Mouse (Mus musculus) neural tube, embryonic 13.5 days (tissue): ENCODE results near the gene Tln2. TPM values are rescaled to one million over a fixed set of nuclear protein-coding genes. Genes with fewer than 3 reads are reported as not detected.

Experiments
- ATAC-seq: fragments of 200-750 bp; cut with Nextera tagmentation; 2 replicates; pipeline ENCODE4 v1.8.0; 2017; ENCODE audit warnings: low read depth, mild to moderate bottlenecking, moderate TSS enrichment, moderate library complexity
- H3K27ac ChIP-seq: fragments of 300-500 bp; sonication (generic); replicated peaks from 2 replicates; pipeline ENCODE4 v1.5.1; 2015; ENCODE audit warnings: moderate library complexity, mild to moderate bottlenecking, inconsistent platforms
- H3K27me3 ChIP-seq: fragments of 300-500 bp; sonication (generic); 2 replicates; pipeline ENCODE4 v1.6.1; 2015; ENCODE audit warnings: mild to moderate bottlenecking, inconsistent platforms
- H3K36me3 ChIP-seq: fragments of 300-500 bp; sonication (generic); 2 replicates; pipeline ENCODE4 v1.6.1; 2015; ENCODE audit warnings: mild to moderate bottlenecking, inconsistent platforms
- H3K4me1 ChIP-seq: fragments of 300-500 bp; sonication (generic); replicated peaks from 2 replicates; pipeline ENCODE4 v1.6.1; 2015; ENCODE audit warnings: inconsistent platforms
- H3K4me2 ChIP-seq: fragments of 300-500 bp; sonication (generic); 2 replicates; pipeline ENCODE4 v1.6.1; 2015; ENCODE audit warnings: inconsistent platforms, mild to moderate bottlenecking, moderate library complexity
- H3K4me3 ChIP-seq: fragments of 300-500 bp; sonication (generic); 2 replicates; pipeline ENCODE4 v1.5.1; 2015; ENCODE audit warnings: mild to moderate bottlenecking, inconsistent platforms
- H3K9ac ChIP-seq: fragments of 300-500 bp; sonication (generic); 2 replicates; pipeline ENCODE4 v1.6.1; 2015; ENCODE audit warnings: moderate library complexity, mild to moderate bottlenecking, inconsistent platforms
- H3K9me3 ChIP-seq: fragments of 300-500 bp; sonication (generic); 2 replicates; pipeline ENCODE4 v1.6.1; 2016; ENCODE audit warnings: inconsistent platforms
- WGBS: fragments of 180-500 bp; shearing (Covaris S2); methylation state at CpG from one replicate; pipeline ENCODE4 v1.1.7; 2015; 5-methylcytosine and 5-hydroxymethylcytosine counted together
- polyA plus RNA-seq: library from polyadenylated mRNA; unstranded; fragments of >200 nt; fragmentation: Nextera tagmentation; extraction: Ambion mirVana; gene quantifications from 2 replicates; pipeline ENCODE4 v1.2.1, GENCODE M21; 2015

The Tln2 gene
- polyA plus RNA-seq, 1 experiment from 2014 or later = 34.7 TPM

DNA sequence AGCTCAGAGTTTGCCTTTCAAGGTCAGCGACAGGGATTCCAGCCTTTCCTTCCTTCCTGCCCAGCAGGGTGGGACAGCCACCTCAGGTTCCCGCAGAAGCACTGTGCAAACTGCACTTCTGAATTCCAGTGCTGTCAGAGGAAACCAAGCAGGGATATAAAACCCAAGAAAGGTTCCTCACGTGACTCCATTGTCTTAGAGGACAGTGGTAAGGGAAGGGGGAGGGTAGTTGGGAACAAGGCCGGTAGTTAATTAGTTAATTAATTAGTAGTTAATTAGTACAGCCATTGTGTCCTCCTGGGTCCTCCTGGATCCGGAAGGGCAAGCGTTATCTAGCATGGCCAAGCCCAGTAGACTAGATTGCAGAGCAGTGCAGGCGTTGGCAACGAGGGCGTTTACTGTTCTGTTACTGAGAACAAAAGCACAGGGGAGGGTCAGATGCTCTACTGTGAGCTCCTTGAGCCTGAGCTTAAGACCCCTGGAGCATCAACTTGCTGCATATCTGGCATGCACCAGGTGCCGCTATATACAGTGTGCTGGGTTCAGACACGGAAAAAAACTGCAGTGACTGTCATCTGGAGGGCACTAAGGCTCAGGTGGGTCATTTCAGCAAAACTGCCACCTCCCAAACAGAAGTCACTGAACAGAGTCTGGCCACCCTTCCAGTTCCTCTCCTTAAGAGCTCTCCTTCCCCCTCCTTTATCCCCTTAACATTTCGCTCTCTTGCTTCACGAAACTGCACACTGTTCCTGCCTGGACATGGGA, 298.5 kb downstream of the Tln2 start:
- H3K27ac ChIP-seq = peak overlapping the region; percentile 65; the same call in 1 of the 2 replicates
- WGBS = 24% methylated on average over 13 of the region's 13 CpGs
- ATAC-seq = peak; percentile 33; the same call in 1 of the 2 replicates
- no peak overlapping the region for H3K9ac ChIP-seq
- H3K27me3 ChIP-seq = no peaks in the 10 kb centered on the region
- H3K4me1 ChIP-seq = peaks cover 25% of the 10 kb centered on the region
- no peaks in the 10 kb centered on the region for H3K9me3 ChIP-seq
- H3K36me3 ChIP-seq = peaks cover 28% of the 10 kb centered on the region
- no peak overlapping the region for H3K4me3 ChIP-seq
- no peak overlapping the region for H3K4me2 ChIP-seq

DNA sequence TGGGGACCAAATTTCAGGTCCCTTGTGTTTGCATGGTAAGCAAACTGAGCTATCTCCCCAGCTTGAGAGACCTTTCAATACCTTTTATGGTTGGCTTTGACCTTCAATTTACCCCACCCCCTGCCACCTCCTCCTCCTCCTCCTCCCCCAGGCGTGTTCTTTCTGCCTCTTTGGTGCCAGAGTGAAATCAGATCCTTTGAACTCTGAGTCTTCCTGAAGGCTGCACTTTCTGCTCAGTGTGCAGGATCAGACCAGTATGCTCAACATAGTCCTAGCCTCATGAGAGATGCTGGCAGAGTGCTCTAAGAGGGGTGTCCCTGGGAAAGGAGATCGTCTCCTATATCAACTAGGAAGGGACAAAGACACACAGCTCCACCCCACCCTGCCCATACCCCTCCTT, 309.4 kb downstream of the Tln2 start:
- Histone ChIP-seq H3K27me3 (no peaks in the 10 kb centered on the region), H3K4me2 (no peak overlapping the region), H3K9ac (no peak overlapping the region), H3K4me3 (no peak overlapping the region), H3K36me3 (peaks cover 16% of the 10 kb centered on the region), H3K27ac (no peak overlapping the region), H3K4me1 (no peaks in the 10 kb centered on the region), H3K9me3 (no peaks in the 10 kb centered on the region; the same call in 1 of the 2 replicates)
- no peak for ATAC-seq
- 77% methylated on average over 2 of the region's 2 CpGs for WGBS

DNA sequence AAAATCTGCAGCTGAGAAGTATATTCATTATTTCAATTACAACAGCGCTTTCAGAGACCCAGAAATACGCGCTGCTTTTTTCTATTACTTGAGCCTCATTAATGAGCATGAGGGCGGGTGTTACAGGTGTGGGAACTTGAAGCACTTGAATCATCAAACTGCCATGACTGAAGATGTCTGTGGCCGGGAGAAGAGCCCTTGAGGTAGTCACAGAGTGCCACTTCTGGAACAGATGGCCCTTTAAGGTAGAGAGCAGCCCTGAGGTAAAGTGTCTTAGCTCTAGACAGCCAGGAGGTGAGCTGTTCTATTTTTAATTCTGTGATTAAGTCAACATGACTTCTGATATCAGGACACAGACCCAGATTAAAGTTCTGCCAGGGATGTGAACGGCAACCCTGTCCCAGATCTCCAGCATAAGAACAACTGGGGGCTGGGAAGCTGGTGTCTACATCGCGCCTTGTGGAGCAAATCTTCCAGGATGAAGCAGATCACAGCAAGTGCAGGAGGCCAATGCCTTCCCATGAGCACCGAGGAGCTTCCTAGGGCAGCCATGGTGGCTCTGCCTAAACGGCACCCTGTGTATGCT, 312.0 kb downstream of the Tln2 start:
- 92% methylated on average over 10 of the region's 10 CpGs for WGBS
- no peak for ATAC-seq
- no peaks in the 10 kb centered on the region for H3K27me3 ChIP-seq
- H3K4me1 ChIP-seq = no peaks in the 10 kb centered on the region
- no peak overlapping the region for H3K4me2 ChIP-seq
- H3K36me3 ChIP-seq = 0 out of 2 replicates have a peak, but pooled peaks cover 4% of the 10 kb centered on the region
- no peak overlapping the region for H3K4me3 ChIP-seq
- H3K9me3 ChIP-seq = no peaks in the 10 kb centered on the region; the same call in 1 of the 2 replicates
- H3K27ac ChIP-seq = no peak overlapping the region
- no peak overlapping the region for H3K9ac ChIP-seq

DNA sequence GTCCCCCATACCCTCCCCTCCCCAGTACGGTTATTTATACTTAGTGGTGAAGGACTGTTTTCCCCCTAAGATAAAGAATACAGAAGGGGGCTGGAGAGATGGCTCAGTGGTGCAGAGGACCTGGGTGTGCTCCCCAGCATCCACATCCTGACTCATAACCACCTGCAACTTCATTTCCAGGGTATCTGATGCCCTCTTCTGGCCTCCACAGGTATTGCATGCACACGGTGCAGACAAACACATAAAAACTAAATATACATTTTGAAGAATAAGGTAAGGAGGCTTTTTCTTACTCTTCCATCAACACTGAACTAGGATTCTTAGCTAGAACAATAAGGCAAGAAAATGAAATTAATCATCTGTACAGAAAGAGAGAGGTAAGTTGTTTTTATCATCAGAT, 314.2 kb downstream of the Tln2 start:
- no peak for ATAC-seq
- 100% methylated on average over 2 of the region's 2 CpGs for WGBS
- Histone ChIP-seq H3K27me3 (no peaks in the 10 kb centered on the region), H3K9me3 (no peaks in the 10 kb centered on the region; the same call in 1 of the 2 replicates), H3K4me3 (no peak overlapping the region), H3K9ac (no peak overlapping the region), H3K27ac (no peak overlapping the region), H3K4me1 (no peaks in the 10 kb centered on the region), H3K4me2 (no peak overlapping the region), H3K36me3 (peaks cover 24% of the 10 kb centered on the region)

DNA sequence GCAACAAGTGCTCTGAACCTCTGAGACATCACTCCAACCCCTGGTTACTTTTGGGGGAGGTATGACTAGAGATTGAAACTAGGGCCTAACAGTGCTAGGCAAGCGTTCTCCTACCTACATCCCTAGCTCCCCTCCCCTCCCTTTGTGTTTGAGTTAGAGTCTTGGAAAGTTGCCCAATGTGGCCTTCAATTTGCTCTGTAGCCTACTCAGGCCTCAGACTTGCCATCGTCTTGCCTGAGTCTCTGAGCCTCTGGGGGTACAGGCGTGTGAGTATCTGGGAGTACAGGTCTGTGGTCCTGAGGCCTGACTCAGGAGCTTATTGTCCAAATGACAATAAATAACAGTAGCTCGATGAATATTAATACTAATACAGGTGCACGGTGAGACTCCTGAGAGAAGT, 317.8 kb downstream of the Tln2 start:
- H3K4me2 ChIP-seq = no peak overlapping the region
- peaks cover 34% of the 10 kb centered on the region for H3K36me3 ChIP-seq
- no peak overlapping the region for H3K27ac ChIP-seq
- no peaks in the 10 kb centered on the region for H3K27me3 ChIP-seq
- ATAC-seq = no peak
- no peak overlapping the region for H3K9ac ChIP-seq
- H3K4me1 ChIP-seq = no peaks in the 10 kb centered on the region
- H3K9me3 ChIP-seq = no peaks in the 10 kb centered on the region; the same call in 1 of the 2 replicates
- WGBS = 86% methylated on average over 5 of the region's 5 CpGs
- no peak overlapping the region for H3K4me3 ChIP-seq

DNA sequence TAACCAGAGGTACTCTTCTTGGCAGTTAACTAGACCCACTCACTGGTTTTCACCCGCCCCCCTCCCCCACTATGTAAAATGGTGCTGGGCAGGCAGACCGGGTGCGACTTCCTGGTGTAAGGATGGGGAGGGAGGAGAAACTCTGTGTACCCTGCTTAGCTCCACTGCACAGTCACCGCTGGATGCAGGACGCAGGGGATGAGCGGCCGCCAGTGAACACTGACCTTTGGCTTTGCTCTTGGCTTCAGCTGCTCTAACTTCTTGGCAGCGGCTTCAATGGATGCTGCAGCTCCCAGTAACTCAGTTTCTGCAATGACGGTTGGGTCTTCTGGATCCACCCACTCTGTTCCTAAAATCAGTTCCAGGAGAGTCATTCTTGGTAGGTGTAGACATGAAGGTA, 319.0 kb downstream of the Tln2 start:
- Histone ChIP-seq H3K9me3 (no peaks in the 10 kb centered on the region; the same call in 1 of the 2 replicates), H3K27me3 (no peaks in the 10 kb centered on the region), H3K4me1 (no peaks in the 10 kb centered on the region), H3K9ac (no peak overlapping the region), H3K36me3 (peaks cover 34% of the 10 kb centered on the region), H3K27ac (no peak overlapping the region), H3K4me3 (no peak overlapping the region), H3K4me2 (no peak overlapping the region)
- no peak for ATAC-seq
- WGBS = 95% methylated on average over 9 of the region's 9 CpGs

DNA sequence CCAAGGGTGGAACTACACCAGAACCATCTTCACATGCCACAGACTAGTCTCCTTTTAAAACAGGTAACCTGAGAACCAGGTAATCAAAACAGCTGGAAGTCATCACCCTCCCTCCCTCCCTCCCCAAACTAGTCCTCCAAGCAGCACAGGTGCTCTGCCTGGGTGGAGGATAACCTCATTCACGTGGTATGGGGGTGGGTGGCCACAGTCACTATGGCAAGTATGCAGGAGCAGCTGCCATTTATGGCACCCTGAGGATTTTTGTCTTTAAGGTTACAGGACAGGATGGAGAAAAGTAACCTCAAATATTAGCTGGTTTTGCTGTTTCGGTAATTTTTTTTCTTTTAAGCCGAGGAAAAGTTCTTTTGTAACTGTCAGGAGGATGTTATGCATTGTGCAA, 322.5 kb downstream of the Tln2 start:
- ATAC-seq = no peak
- 61% methylated on average over 3 of the region's 3 CpGs for WGBS
- H3K27ac ChIP-seq = no peak overlapping the region
- peaks cover 31% of the 10 kb centered on the region for H3K36me3 ChIP-seq
- H3K4me3 ChIP-seq = no peak overlapping the region
- no peaks in the 10 kb centered on the region for H3K4me1 ChIP-seq
- no peak overlapping the region for H3K9ac ChIP-seq
- H3K27me3 ChIP-seq = no peaks in the 10 kb centered on the region
- no peaks in the 10 kb centered on the region for H3K9me3 ChIP-seq
- no peak overlapping the region for H3K4me2 ChIP-seq

DNA sequence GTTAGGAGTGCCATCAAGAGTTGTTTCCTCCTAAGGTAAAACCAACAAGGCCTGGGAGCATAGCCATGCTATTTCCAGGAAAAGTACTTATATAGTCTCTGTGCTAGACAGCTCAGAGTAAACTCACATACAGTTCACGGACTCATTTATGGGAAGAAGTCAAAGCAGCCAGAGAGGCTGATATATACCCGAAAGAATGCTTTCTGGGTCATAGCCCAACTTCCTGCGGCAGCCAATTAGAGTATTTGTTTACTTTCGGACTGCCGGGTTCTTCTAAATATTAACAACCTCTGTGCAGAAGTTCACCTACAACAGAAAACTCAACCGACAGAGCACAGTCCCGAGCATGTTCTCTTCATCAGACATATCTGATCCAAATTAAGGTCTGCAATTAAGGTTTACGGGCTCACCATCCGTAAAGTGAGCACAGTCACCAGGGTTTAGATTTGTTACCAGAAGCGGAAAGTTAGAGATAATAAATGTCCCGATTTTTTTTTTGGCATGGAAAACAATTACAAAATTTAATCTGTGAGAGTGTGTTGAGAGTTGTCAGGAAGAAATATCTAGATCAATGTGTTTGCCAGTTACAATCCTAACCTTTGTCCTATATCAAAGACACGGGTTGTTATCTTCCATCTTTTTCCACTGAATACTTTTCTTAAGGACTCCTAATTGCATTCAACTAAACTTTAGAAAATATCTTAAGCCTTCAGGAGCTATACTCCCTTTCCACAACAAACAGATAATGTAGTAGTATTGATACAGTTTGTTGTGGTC, 323.9 kb downstream of the Tln2 start:
- Histone ChIP-seq H3K27me3 (no peaks in the 10 kb centered on the region), H3K9me3 (no peaks in the 10 kb centered on the region), H3K4me2 (no peak overlapping the region), H3K4me3 (no peak overlapping the region), H3K27ac (no peak overlapping the region), H3K36me3 (peaks cover 18% of the 10 kb centered on the region), H3K4me1 (no peaks in the 10 kb centered on the region), H3K9ac (no peak overlapping the region)
- WGBS = 81% methylated on average over 12 of the region's 12 CpGs
- ATAC-seq = no peak

DNA sequence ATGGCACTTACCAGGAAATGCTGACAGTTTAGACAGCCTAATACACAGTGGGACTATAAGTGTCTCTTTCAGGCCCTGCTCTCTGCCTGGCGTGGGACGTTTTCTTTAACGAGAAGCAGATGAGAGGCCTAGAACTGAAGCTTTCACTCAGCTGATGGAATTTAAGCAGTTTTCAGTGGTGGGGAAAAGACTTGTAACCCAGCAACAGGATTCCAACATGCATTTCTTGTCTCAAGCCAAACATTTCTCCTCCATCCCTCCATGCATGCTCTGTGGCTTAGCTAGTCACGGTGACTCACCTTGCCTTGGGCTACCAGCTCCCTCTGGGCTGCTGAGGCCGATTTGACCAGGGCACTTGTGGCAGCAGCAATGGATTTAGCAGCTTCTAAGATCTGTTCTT, 330.5 kb downstream of the Tln2 start:
- no peak overlapping the region for H3K4me3 ChIP-seq
- H3K27me3 ChIP-seq = no peaks in the 10 kb centered on the region
- ATAC-seq = no peak
- H3K36me3 ChIP-seq = peaks cover 13% of the 10 kb centered on the region; the same call in 1 of the 2 replicates
- H3K27ac ChIP-seq = no peak overlapping the region
- WGBS = 77% methylated on average over 5 of the region's 5 CpGs
- no peak overlapping the region for H3K9ac ChIP-seq
- no peaks in the 10 kb centered on the region for H3K9me3 ChIP-seq
- no peaks in the 10 kb centered on the region for H3K4me1 ChIP-seq
- no peak overlapping the region for H3K4me2 ChIP-seq

DNA sequence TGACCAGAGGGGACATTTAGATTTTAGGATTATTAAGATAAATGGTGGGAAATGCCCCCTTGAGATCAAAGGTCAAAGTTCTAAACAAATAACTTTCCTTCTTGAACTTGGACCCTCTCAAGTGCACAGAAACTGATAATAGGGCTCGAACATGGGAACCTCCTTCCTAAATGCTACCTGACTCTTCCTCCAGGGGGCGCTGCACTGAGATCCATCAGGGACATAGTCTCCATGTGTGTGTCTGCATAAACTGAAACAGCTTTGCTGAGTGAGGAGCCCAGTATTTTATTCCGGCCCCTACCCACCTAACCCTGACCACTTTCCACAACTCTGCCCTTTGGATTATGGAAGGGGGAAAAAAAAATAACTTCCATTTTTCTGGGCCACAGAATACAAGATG, 339.1 kb downstream of the Tln2 start:
- no peaks in the 10 kb centered on the region for H3K4me1 ChIP-seq
- no peak for ATAC-seq
- H3K4me2 ChIP-seq = no peak overlapping the region
- H3K9me3 ChIP-seq = no peaks in the 10 kb centered on the region
- H3K27ac ChIP-seq = no peak overlapping the region
- WGBS = 64% methylated on average over 3 of the region's 3 CpGs
- no peak overlapping the region for H3K9ac ChIP-seq
- H3K27me3 ChIP-seq = no peaks in the 10 kb centered on the region
- H3K4me3 ChIP-seq = no peak overlapping the region
- H3K36me3 ChIP-seq = peaks cover 16% of the 10 kb centered on the region; the same call in 1 of the 2 replicates

DNA sequence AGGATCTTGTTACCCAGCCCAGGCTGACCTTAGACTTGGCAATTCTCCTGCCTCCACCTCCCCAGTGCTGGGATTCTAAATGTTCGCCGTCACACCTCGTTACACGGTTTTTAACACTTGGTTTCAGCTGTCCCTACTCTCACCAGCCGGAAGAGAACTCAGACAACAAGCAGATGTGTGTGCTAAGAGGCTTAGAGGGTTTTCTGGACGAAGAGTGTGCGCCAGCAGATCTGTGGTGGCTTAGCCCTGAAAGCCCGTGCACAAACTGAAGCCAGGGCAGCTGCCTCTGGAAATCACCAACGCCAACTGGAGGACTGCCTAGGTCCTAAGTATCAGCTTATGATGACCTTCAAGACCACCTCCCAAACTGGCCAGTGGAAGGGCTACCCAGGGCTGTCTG, 341.5 kb downstream of the Tln2 start:
- peaks cover 12% of the 10 kb centered on the region; the same call in 1 of the 2 replicates for H3K36me3 ChIP-seq
- no peaks in the 10 kb centered on the region for H3K9me3 ChIP-seq
- no peaks in the 10 kb centered on the region for H3K4me1 ChIP-seq
- no peak overlapping the region for H3K4me3 ChIP-seq
- no peak for ATAC-seq
- H3K27me3 ChIP-seq = no peaks in the 10 kb centered on the region
- no peak overlapping the region for H3K4me2 ChIP-seq
- H3K9ac ChIP-seq = no peak overlapping the region
- 62% methylated on average over 9 of the region's 9 CpGs for WGBS
- no peak overlapping the region for H3K27ac ChIP-seq
